Mouse (Mus musculus) spleen, postnatal 4 days (tissue): ENCODE results near the gene Jak1.
"Not testable (repeated sequence)": the region's sequence is repeated elsewhere in the genome, so short reads cannot be mapped to it uniquely, and the experiment has no call there.

ENCODE experiments used
- DNase-seq, 2 experiments: peaks; one replicate each; pipeline ENCODE4 v3.0.0; 2022; ENCODE audit warnings: low spot score in 2 of 2

Gene Jak1

GRCm38 (mm10) chr4:101276456-101277070 is 11.5 kb upstream of the Jak1 start:
- no peak for DNase-seq

- no peak for DNase-seq
These were observed 10.8 kb upstream of the Jak1 start for GRCm38 (mm10) chr4:101275881-101276280.

GRCm38 (mm10) chr4:101270734-101271133 is 5.7 kb upstream of the Jak1 start:
- no peak for DNase-seq

- not testable (repeated sequence) for DNase-seq
These were observed 3.4 kb upstream of the Jak1 start for GRCm38 (mm10) chr4:101268506-101268905.

- DNase-seq: no peak
These were observed 441 bp upstream of the Jak1 start for GRCm38 (mm10) chr4:101265523-101265922.

DNA sequence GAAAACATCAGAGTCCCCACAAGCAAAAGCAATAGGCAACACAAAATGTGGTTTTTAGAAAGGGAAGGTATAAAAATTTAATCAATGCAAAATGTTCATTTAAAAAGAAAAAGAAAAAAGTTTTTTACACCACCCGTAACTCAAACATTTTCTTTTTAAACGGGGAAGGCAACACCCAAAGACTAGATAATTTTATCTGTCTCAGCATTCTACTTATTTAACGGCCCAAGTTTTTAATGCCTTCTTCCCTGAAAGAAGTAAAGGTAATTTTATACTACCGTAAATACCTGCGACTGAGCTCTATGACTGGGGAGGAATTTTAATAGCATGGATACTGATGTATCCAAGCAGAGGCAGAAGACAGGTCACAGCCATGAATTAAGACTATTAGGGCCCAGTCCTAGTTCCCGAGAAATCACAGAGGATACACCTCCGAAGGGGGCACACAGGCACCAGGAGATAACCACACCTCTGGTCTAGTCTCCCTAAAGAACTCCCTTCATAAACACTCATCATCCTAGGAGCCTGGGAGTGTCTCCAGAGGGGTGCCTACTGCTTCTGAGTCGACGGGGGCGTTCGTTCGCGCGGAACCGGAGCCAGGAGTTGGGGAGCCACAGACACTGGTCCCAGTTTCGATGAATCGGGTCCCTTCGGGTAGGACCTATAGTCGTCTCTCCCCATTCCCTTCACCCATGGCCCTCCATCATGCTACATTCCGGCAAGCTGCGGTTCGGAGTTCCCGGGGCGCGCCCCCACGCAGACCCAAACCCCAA is 928 bp downstream of the Jak1 start:
- DNase-seq: peak in 1 of 2 experiments; percentile 69

GRCm38 (mm10) chr4:101261596-101261995 is 3.5 kb downstream of the Jak1 start:
- DNase-seq: no peak

GRCm38 (mm10) chr4:101260744-101261291 is 4.3 kb downstream of the Jak1 start:
- DNase-seq: no peak

DNA sequence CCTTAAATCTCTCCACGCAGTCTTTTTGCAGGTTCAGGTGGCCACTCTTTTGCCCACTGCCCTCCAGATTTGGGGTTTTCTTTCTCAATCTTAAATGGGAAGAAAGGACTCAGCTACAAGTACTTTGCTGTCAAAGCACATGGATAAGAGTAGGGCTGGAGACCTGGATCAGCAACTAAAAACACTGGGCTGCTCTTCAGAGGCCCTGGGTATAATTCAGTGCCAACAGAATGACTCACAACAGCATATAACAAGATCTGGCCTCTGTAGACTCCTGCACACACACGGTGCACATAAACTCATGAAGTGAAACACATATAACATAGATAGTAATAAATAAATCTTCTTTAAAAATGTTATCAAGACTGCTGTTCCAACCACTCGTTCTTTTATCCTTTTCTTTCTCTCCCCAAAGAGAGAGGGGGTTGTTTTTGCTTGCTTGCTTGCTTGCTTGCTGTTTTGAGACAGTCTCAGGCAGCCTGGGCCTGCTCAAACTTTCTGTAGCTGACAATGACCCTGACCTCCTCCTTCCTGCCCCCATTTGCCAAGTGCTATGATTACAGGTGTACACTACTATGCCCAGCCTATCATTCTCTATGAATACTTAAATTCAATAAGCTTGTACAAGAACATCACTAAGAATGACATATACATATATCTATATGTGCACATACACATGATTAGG is 8.4 kb downstream of the Jak1 start:
- no peak for DNase-seq

GRCm38 (mm10) chr4:101254606-101255349 is 10.3 kb downstream of the Jak1 start:
- no peak for DNase-seq

DNA sequence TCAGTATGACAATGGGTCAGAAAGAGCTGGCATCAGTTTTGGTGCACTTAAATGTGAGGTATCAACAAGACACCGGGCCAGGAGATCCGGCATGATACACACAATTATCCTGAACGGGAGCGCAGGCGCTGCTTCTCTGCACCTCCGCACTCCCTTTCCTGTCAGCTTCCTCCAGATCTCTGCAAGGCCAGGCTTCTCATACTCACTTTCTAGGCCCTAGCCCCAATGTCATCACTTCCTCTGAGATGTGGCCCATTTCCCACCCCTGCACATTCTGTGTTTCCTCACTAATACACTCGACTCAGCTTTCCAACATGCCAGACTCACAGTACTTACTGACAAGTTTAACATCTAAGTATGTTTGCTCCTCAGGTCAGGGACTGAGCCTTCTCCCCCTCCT is 11.1 kb downstream of the Jak1 start:
- no peak for DNase-seq

DNA sequence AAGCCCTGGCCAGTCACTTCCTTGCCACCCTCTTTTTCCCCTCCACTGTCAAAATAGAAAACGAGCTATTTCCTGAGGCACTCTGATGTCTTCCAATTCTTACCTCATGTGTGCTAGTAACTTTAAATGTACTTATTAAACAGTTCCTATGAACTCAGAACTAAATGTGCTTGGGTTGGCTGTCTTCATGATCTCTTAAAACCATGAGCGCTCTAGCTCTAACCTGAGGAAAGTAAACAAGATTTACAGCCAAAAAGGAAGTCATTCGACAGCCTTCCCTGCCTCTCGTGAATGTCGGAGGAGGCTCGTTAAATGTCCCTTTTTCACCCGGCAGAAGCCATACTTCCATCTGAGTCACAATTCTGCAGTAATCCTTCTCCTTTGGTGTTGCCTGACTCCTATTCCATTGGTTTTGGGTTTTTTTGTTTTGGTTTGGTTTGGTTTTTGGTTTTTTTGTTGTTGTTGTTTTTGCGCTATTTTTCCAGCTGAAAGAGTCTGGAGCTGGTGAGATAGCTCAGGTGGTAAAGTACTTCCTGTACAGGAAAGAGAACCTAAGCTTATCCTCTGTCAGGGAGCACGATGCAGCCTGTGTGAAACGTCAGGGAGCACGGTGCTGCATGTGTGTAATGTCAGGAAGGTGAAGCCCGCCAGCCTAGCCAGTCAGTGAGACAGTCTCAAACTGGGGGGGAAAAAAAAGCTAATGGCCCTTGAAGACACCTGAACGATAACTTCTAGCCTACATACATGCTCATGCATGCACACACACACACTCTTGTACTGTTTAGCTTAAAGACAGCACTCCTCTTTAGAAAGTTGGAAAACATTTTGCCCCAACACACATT is 12.1 kb downstream of the Jak1 start:
- no peak for DNase-seq

DNA sequence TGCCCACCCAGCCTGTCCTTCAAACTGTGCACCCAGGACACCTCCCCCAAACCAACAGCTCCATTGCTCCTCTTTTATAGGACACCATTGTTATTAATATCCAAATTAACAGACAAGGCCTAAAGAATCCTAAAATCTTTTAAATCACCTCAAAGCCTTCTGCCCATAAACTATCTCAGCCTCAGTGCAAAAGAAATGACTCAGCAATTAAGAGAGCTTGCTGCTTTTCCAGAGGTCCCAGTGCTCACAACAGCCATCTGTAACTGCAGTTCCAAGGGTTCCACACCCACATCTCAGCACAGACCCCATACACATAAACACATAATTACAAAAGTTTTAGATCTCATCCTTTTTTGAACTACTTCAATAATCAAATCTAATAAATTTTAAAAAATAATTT is 13.1 kb downstream of the Jak1 start:
- no peak for DNase-seq

- DNase-seq: no peak
These were observed 14.9 kb downstream of the Jak1 start for GRCm38 (mm10) chr4:101249977-101250743.

DNA sequence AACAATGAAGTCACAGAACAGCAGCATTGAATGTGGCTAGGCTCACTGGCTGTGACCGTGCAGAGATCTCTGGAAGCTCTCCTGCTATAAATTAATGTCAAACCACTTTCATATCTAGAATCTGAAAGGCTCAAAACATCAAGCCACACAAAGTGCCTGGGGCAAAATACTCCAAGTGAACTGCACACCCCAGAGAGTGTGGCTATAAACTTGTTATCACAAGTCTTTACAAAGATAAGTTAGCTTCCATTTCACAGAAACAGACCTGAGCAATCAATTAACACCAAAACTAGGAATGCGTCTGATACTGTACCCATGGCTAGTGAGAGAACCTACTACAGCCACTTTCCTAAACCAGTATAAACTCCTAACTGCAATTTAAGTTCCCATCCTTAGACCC is 17.7 kb downstream of the Jak1 start:
- DNase-seq: no peak

GRCm38 (mm10) chr4:101246569-101246968 is 18.5 kb downstream of the Jak1 start:
- no peak for DNase-seq

DNA sequence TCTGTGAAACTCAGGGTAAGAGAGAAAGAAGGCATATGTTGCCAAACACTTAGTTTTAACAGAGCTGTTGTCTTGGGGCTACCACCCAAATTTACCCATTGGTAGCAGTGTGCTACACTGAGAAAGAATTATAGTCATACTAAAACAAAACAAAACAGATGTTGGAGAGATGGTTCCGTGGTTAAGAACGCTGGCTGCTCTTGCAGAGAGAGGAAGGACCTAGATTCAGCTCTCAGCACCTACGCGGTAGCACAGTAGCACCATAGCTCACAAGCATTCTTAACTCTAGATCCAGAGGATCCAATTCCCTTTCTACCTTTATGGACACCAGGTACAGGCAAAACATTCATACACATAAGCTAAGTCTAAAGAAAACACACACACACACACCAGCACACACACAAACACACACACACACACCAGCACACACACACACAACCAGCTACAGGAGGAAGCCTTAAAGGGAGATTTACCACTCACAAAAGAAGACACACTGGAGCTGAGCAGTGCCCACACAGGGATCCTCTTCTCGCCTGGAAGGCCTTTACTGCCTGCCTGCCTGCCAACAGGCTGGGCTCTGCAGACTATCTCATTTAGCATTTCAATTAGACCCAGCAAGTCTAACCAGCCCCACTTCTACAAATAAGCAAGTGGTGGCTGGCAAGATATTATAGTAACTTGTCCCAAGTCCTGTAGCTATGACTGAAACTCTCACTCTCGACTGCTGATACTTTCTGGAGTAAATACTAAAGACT is 20.6 kb downstream of the Jak1 start:
- DNase-seq: no peak

DNA sequence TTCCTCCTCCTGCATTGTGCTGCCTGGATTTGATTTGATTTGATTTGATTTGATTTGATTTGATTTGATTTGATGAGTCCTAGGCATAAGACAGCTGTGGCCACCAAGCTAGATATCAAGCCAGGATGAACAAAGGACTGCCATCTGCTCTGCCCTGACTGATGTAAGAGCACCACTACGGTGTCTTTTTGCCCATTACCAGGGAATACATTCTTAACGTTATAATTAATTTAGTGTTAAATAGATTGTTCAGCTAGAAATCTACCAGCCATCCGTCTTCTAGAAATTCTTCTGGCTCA is 24.3 kb downstream of the Jak1 start:
- DNase-seq: no peak

DNA sequence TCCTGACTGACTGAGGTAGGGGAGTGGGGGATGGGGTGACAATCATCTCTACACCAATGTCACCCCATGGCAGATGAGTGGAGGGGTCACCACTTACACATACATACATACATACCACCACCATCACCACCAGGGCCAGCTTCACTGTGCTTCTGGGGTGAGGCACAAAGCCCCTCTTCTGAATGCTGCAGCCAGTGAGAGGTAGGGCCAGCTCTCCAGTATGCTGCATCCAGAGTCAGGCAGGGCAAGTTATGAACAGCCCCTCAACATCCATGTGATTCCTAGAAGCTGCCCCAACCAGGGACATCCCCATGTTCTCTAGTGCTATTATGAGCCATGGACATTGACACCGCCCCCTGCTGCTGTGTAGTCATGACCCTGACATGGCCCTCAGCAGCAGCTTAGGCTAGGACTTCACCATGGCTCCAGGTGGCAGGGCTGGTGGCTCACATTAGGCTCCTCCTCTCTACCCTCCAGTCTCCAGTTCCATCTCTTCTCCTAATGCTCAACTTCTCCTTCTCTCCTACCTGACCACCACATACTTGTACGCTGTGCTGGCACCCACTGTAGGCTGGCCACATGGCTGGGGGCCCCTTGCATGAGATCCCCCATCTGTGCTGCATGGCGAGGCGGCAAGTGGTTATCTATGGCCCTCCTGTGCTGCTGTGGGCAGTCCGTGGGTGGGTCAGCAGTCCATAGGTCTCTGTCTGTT is 24.8 kb downstream of the Jak1 start:
- peak in 1 of 2 experiments; percentile 58 for DNase-seq
